Mouse (Mus musculus) adrenal gland, postnatal 10 days (tissue): ENCODE results near the gene Mprip. TPM values are rescaled to one million over a fixed set of nuclear protein-coding genes. Genes with fewer than 3 reads are reported as not detected.

Source experiments
- DNase-seq: peaks from one replicate; pipeline ENCODE4 v3.0.0; 2021; ENCODE audit warnings: mixed read lengths
- total RNA-seq, 2 experiments: library from RNA; stranded (reverse); gene quantifications; 2 replicates each; pipeline ENCODE4 v1.2.3; 2021

The Mprip gene
- total RNA-seq, 2 experiments from 2014 or later: 216 to 263 TPM

DNA sequence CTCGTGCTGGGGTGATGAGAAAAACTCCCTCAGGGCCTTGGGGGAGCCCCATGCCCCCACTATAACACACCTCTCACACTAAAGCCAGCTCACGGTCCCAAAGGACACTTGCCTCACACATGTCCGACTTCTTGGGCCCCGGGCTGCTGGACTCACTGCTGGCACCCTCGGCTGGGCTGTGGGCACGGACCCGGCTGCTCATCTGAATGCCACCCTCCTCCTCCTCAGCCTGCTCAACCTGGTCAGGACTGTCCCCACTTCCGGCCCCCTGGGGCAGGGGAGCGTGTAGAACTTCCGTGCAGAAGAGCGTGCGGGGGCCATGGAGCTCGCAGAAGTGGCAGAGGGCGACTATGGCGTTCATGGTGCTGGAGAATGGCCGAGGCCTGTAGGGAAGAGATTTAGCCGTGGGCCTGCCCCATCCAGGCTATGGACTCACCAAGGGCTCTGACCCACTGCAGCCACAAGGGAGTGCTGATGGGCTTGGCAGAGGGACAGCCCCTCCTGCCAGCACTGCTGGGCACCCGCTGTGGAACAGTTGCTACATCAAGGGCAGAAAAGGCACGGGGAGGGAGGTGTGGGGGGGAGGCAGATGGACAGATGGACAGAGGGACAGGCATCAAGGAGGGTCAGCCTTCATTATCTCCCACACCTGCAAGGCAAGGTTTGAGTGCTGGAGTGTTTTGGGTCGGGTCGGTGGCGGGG is 143.5 kb downstream of the Mprip start:
- peak; percentile 78 for DNase-seq

DNA sequence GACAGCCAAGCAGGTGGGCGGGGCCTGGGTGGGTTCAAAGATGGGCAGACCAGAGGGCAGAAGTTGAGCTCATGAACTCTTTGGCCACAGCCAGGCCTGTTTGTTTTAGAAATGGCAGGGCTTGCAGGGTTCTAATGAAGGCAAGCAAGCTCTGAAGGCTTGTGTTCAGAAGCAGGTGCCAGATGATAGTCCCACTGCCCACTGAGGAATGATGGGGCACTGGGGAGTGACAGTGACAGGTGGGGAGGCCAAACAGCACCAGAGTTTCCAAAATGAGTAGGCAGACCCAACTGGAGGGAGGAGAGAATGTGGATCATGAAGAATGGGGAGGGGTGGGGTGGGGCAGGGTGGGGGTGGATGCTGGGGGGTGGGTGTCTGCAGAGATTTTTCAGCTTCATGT is 144.2 kb downstream of the Mprip start:
- DNase-seq: no peak

- DNase-seq: no peak
Measured at GRCm38 (mm10) chr11:59805656-59806055, 144.6 kb downstream of the Mprip start.

GRCm38 (mm10) chr11:59808170-59808960 is 147.3 kb downstream of the Mprip start:
- no peak for DNase-seq

DNA sequence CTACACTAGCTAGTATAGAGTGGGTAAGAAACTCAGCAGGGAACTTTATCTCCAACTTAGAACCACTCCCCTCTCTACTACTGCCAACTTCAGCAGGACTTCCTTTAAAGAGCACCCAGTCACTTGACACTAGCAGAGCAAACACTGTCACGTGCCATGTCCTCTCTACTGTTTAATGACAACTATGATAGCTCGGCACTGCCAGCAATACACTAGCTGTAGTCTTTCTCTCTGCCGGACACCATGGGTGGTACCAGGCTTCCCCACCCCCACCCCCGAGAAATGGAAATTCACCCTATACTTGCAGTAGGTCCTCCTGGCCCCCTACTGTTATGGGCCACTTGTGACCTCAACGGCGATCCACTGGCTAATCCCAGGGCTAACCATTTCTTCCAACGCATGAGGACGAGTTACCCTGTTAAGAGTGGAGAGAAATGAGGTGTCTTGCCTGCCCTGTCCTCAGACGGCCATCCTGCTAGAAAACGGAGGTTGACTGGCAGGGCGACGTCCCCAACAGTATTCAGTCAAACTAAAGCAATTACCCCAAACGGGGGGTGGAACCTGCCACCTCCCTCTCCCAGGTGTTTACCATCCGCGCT is 148.1 kb downstream of the Mprip start:
- peak; percentile 55 for DNase-seq

GRCm38 (mm10) chr11:59809670-59810474 is 148.8 kb downstream of the Mprip start, which contains the start of gene Flcn:
TSS of gene Flcn (minus strand) at chr11:59810016.
- peak; percentile 88 for DNase-seq

DNA sequence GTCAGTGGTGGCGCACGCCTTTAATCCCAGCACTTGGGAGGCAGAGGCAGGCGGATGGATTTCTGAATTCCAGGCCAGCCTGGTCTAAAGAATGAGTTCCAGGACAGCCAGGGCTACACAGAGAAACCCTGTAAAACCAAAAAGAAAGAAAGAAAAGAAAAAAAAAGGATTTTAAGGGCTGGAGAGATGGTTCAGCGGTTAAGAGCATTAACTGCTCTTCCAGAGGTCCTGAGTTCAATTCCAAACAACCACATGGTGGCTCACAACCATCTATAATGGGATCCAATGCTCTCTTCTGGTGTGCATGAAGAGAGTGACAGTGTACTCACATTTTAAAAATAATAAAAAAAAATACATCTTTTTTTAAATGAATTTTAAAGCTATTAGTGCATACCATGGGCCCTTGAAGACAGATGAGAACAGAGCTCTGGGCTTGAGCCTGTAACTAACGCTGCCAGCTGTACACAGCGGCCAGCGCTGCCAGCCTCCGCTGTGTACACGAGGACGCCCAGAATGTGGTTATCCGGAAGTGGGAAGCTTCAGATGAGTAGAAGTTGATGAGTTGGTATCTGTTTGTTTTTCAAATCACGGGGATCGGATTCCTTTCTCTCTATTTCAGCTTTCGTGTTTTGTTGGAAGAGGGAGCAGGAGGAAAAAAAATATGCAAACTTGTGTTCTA is 149.5 kb downstream of the Mprip start:
- no peak for DNase-seq

- peak; percentile 24 for DNase-seq
Measured at GRCm38 (mm10) chr11:59811211-59811610, 150.1 kb downstream of the Mprip start.

- peak; percentile 47 for DNase-seq
Measured at GRCm38 (mm10) chr11:59813276-59813675, 152.2 kb downstream of the Mprip start.

- DNase-seq: peak; percentile 27
Measured at GRCm38 (mm10) chr11:59814311-59814710, 153.2 kb downstream of the Mprip start.

GRCm38 (mm10) chr11:59814936-59815335 is 153.8 kb downstream of the Mprip start:
- no peak for DNase-seq

DNA sequence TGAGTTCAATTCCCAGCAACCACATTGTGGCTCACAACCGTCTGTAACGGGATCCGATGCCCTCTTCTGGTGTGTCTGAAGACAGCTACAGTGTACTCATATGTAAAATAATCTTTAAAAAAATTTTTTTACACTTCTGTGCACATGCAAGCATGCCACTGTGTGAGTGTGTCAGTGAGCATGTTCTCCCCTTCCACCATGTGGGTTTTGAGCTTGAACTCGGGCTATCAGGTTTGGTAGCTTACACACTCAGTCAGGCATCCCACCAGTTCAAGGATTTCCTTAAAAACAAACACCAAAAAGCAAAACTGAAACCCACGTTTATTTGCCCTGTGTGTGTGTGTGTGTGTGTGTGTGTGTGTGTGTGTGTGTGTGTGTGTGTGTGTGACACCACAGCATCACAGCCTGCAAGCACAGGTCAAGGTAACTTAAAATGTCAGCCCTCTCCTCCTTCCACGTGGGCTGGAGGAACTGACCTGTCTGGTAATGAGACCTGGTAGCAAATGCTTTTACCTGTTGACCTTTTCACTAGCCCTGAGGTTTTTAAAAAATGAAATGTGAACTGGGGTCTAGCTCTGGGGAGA is 154.5 kb downstream of the Mprip start:
- DNase-seq: no peak

DNA sequence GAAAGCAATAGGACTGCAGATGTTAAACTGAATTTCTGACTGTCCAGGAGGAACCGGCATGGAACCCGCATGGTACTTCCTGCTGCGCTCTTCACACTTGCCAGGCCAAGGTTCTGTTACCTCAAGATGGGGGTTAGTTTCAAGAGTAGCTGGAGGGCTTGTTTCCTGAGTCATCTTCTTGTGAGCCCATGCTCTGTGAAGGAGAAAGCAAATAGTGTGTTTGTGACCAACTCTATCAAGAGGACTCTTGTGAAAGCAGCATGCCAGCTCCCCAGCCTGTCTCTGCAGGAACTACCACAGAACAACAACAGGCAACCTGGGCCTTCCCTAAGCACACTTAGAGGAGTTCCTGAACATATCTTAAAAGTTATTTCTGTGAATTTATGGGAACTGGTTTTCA is 156.8 kb downstream of the Mprip start:
- DNase-seq: no peak

DNA sequence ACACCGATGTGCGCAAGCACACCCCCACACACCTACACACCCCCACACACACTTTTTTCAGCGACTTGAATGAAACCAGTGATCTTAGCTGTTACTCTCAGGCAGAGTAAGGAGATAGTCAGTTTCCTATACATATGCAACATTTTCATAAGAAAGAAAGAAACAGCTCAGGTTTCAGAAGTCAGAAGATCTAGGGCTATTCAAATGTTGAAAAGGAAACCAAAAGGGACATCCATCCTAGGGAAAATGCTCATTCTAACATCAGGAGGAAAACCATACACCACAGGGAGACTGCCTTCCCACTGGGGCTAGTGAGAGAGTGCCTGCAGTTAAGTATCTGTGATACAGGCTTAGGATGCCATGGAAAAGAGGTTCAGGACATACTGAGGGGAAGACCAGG is 160.5 kb downstream of the Mprip start:
- DNase-seq: no peak

Other genes with a start within 250 kb of the Mprip start
- gene Jmjd4, start 211.3 kb upstream of the Mprip start, total RNA-seq: 1 to 10 TPM; 7.5 to 9.8 TPM
- gene Snap47, start 210.1 kb upstream of the Mprip start, total RNA-seq: 10 to 100 TPM; 56.4 to 56.8 TPM
- gene Zfp867, start 188.8 kb upstream of the Mprip start, total RNA-seq: 1 to 10 TPM; 3.9 to 6.4 TPM
- gene Zkscan17, start 134.6 kb upstream of the Mprip start, total RNA-seq: 10 to 100 TPM; 22.6 to 23.4 TPM
- gene Nlrp3, start 119.7 kb upstream of the Mprip start, total RNA-seq: under 1 TPM; 0.42 to 0.51 TPM
- gene Olfr222, start 85.1 kb upstream of the Mprip start, total RNA-seq: not detected
- gene Olfr223, start 68.0 kb upstream of the Mprip start, total RNA-seq: not detected
- gene Pld6, start 126.3 kb downstream of the Mprip start, total RNA-seq: 10 to 100 TPM in 1 of 2 experiments, 1 to 10 TPM in 1; 6.5 to 10.4 TPM
- gene Flcn, start 148.7 kb downstream of the Mprip start, total RNA-seq: 10 to 100 TPM; 33.3 to 51.3 TPM
- 10 to 100 TPM; 31.4 to 34.2 TPM for gene Nt5m, start 178.1 kb downstream of the Mprip start, total RNA-seq
- 100 to 1,000 TPM in 1 of 2 experiments, 10 to 100 TPM in 1; 98.7 to 103 TPM for gene Cops3, start 178.5 kb downstream of the Mprip start, total RNA-seq